Mouse (Mus musculus) embryonic fibroblast, embryonic 13.5 days (primary cell): ENCODE data around the gene Azgp1. TPM values are rescaled to one million over a fixed set of nuclear protein-coding genes. Genes with fewer than 3 reads are reported as not detected.

ENCODE experiments used
- polyA plus RNA-seq: library from polyadenylated mRNA; stranded (reverse); fragments of >200 nt; gene quantifications from 2 replicates; pipeline ENCODE4 v1.2.4, GENCODE M21; 2011; ENCODE audit warnings: low read depth; ENCODE audit not compliant: missing spikeins, insufficient read length

Gene Azgp1
- polyA plus RNA-seq, 1 experiment, result not detected

Other genes starting within 250 kb of the Azgp1 start
- gene Nyap1, start 239.9 kb upstream of the Azgp1 start, polyA plus RNA-seq, result 5.7 and 7.0 TPM in 2 replicates
- 66.6 and 71.5 TPM in 2 replicates for gene Tsc22d4, start 235.8 kb upstream of the Azgp1 start, polyA plus RNA-seq
- 11.5 and 14.6 TPM in 2 replicates for gene Ppp1r35, start 202.7 kb upstream of the Azgp1 start, polyA plus RNA-seq
- 27.7 and 34.8 TPM in 2 replicates for gene Mepce, start 193.9 kb upstream of the Azgp1 start, polyA plus RNA-seq
- gene Zcwpw1, start 193.7 kb upstream of the Azgp1 start, polyA plus RNA-seq, result 3.5 and 7.1 TPM in 2 replicates
- gene Pilra, start 145.2 kb upstream of the Azgp1 start, polyA plus RNA-seq, result 0.53 TPM in 1 of 2 replicates, not detected in the other
- not detected in 2 replicates for gene Pilrb1, start 123.4 kb upstream of the Azgp1 start, polyA plus RNA-seq
- gene Pilrb2, start 109.7 kb upstream of the Azgp1 start, polyA plus RNA-seq, result not detected in 2 replicates
- not detected in 2 replicates for gene Cyp3a13, start 59.9 kb upstream of the Azgp1 start, polyA plus RNA-seq
- 0.18 TPM in 1 of 2 replicates, not detected in the other for gene Gjc3, start 18.4 kb upstream of the Azgp1 start, polyA plus RNA-seq
- not detected in 2 replicates for gene Smok3a, start 39.7 kb downstream of the Azgp1 start, polyA plus RNA-seq
- not detected in 2 replicates for gene Smok3b, start 39.9 kb downstream of the Azgp1 start, polyA plus RNA-seq
- not detected in 2 replicates for gene Smok3c, start 71.7 kb downstream of the Azgp1 start, polyA plus RNA-seq
- 24.1 and 25.2 TPM in 2 replicates for gene Zkscan1, start 103.6 kb downstream of the Azgp1 start, polyA plus RNA-seq
- 15.0 and 22.2 TPM in 2 replicates for gene Zscan21, start 135.4 kb downstream of the Azgp1 start, polyA plus RNA-seq
- gene Zfp113, start 174.2 kb downstream of the Azgp1 start, polyA plus RNA-seq, result 11.9 and 13.2 TPM in 2 replicates
- 162 and 184 TPM in 2 replicates for gene Cops6, start 179.6 kb downstream of the Azgp1 start, polyA plus RNA-seq
- gene Ap4m1, start 190.5 kb downstream of the Azgp1 start, polyA plus RNA-seq, result 22.2 and 26.5 TPM in 2 replicates
- 79.1 and 85.3 TPM in 2 replicates for gene Mcm7, start 190.9 kb downstream of the Azgp1 start, polyA plus RNA-seq
- gene Taf6, start 205.9 kb downstream of the Azgp1 start, polyA plus RNA-seq, result 27.9 and 29.8 TPM in 2 replicates
- gene Cnpy4, start 206.0 kb downstream of the Azgp1 start, polyA plus RNA-seq, result 63.1 and 63.3 TPM in 2 replicates
- 2.1 and 3.5 TPM in 2 replicates for gene Mblac1, start 212.8 kb downstream of the Azgp1 start, polyA plus RNA-seq
- 0.32 TPM in 1 of 2 replicates, not detected in the other for gene Nxpe5, start 244.4 kb downstream of the Azgp1 start, polyA plus RNA-seq